Mouse (Mus musculus): Measurements from ENCODE around the gene Baiap2. TPM values are rescaled to one million over a fixed set of nuclear protein-coding genes. Genes with fewer than 3 reads are reported as not detected.

Gene Baiap2
- polyA plus RNA-seq (2015; fragmentation: Nextera tagmentation; extraction: Ambion mirVana): 4.2 and 4.3 TPM in 2 replicates

- H3K36me3 ChIP-seq (ENCODE audit: control insufficient read depth, insufficient read depth): no peaks in the 10 kb centered on the region
- peaks cover 30% of the 10 kb centered on the region for H3K4me1 ChIP-seq (replicated peaks; ENCODE audit: control insufficient read depth, insufficient read depth, low read length)
- peak within 1 kb of the TSS; percentile 99 for H3K4me2 ChIP-seq (replicated peaks; ENCODE audit: low read depth)
- peak within 1 kb of the TSS; percentile 70 for H3K27ac ChIP-seq (ENCODE audit: low read depth, low read length)
- no peaks in the 10 kb centered on the region for H3K9me3 ChIP-seq (ENCODE audit: control insufficient read depth)
- ATAC-seq: peak; percentile 96
- no peaks in the 10 kb centered on the region for H3K27me3 ChIP-seq (replicated peaks; ENCODE audit: control insufficient read depth, insufficient read depth, low read length)
- H3K4me3 ChIP-seq (ENCODE audit: low read depth, low read length): peak within 1 kb of the TSS; percentile 73
- WGBS: under 1% methylated on average over 73 of the region's 79 CpGs
- 0 out of 2 replicates have a peak, but pooled peaks have one; percentile 7 for TF ChIP-seq CTCF (IDR thresholded peaks at IDR 0.05; ENCODE audit: low read depth)
- peak within 1 kb of the TSS; percentile 76 for H3K9ac ChIP-seq (ENCODE audit: low read depth, low read length)
Observed at GRCm38 (mm10) chr11:119942727-119943427, at the start of gene Baiap2. Baiap2 (plus strand) TSS chr11:119942763.

DNA sequence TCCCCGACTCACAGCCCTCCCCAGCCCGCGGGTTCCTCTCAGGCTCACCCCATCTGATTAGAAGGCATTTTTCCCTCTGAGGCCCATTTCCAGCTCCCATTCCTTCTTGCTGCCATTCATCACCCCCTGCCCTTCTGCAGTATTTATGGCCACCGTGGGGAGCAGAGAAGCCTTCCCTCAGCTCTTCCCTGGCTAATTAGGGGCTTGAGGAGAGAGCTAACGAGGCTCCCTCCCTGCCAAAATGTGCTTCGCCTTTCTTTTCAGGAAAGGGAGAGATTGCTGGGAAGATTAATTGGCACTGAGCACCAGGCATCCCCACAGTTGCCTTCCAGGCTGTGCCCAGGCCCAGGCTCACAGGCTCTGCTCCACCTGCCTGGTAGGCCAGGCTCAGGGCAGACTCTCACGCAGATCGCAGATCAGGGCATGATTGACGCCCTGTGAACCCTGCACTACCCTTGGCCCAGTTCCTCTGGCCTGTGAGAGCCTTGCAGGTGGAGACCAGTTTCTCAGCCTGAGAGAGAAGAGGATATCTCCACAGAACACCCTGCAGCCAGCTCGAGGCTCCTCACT lies 48.8 kb upstream of the Baiap2 start:
- no peaks in the 10 kb centered on the region for H3K4me1 ChIP-seq (replicated peaks; ENCODE audit: control insufficient read depth, insufficient read depth, low read length)
- no peak for ATAC-seq
- no peak overlapping the region for H3K27ac ChIP-seq (ENCODE audit: low read depth, low read length)
- no peaks in the 10 kb centered on the region for H3K9me3 ChIP-seq (ENCODE audit: control insufficient read depth)
- H3K27me3 ChIP-seq (replicated peaks; ENCODE audit: control insufficient read depth, insufficient read depth, low read length): no peaks in the 10 kb centered on the region
- H3K36me3 ChIP-seq (ENCODE audit: control insufficient read depth, insufficient read depth): peaks cover 57% of the 10 kb centered on the region
- WGBS: 76% methylated on average over 10 of the region's 10 CpGs
- no peak overlapping the region for H3K4me2 ChIP-seq (replicated peaks; ENCODE audit: low read depth)
- no peak for TF ChIP-seq CTCF (IDR thresholded peaks at IDR 0.05; ENCODE audit: low read depth)
- no peak overlapping the region for H3K4me3 ChIP-seq (ENCODE audit: low read depth, low read length)
- no peak overlapping the region for H3K9ac ChIP-seq (ENCODE audit: low read depth, low read length)

DNA sequence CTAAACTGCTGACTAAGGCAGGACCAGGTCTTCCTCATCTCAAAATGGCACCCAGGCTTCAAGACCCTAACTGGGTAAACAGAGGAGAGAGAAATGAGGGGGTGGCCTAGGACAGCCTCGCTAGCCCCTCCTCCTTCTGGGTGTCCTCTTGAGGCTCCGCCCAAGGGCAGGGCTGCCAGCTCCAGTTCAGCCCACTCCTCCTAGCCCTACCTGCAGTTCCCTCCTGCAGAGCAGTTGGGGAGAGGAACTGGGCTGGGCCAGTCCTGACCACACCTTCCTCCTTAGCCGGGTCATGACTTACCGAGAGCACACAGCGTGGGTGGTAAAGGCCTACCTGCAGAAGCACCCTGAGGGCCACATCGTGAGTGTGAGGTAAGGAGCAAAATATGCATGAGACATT lies 47.9 kb upstream of the Baiap2 start:
- Histone ChIP-seq H3K4me3 (ENCODE audit: low read depth, low read length) (no peak overlapping the region), H3K9me3 (ENCODE audit: control insufficient read depth) (no peaks in the 10 kb centered on the region), H3K4me2 (replicated peaks; ENCODE audit: low read depth) (no peak overlapping the region), H3K9ac (ENCODE audit: low read depth, low read length) (no peak overlapping the region), H3K27ac (ENCODE audit: low read depth, low read length) (no peak overlapping the region), H3K4me1 (replicated peaks; ENCODE audit: control insufficient read depth, insufficient read depth, low read length) (no peaks in the 10 kb centered on the region), H3K36me3 (ENCODE audit: control insufficient read depth, insufficient read depth) (peaks cover 58% of the 10 kb centered on the region), H3K27me3 (replicated peaks; ENCODE audit: control insufficient read depth, insufficient read depth, low read length) (no peaks in the 10 kb centered on the region)
- 33% methylated on average over 6 of the region's 6 CpGs for WGBS
- no peak for TF ChIP-seq CTCF (IDR thresholded peaks at IDR 0.05; ENCODE audit: low read depth)
- ATAC-seq: peak; percentile 39; the same call in 1 of the 2 replicates

DNA sequence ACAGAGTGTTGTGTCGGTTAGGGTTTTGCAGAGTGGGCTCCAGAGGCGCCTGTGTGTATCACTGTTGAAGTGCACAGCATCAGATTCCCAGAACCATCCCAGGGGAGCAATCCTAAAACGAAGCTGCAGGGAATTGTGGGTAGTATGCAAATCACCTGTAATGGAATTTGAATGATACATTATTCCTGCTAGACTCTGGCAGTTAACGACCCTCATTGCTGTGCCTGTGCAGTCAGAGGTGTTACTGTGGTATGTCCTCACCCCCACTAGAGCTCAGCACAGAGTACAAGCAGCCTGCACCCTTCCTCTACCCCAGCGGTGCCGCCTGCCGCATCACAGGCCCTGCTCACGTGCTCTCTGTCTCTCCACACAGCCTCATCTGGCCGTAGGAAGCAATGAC lies 45.5 kb upstream of the Baiap2 start:
- 87% methylated on average over 9 of the region's 9 CpGs for WGBS

DNA sequence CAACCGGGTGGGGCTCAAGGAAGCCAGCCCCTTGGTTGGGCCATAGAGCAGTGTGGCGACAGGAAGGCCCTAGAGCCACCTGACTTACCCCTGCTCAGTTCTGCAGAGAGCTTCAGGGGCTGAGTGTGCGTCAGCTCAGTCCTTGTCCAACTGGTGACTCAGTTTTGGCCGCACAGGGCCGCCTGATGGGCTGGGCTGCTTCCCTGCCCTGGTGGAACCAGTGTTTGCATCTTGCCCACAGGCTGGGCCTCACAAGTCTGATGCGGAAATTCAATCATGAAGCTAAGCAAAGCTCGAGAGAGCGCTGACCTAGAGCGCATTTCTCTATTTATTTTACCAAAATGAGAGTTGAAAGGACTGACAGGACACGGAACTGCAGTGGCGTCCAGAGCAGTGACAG lies 43.6 kb upstream of the Baiap2 start:
- no peak for TF ChIP-seq CTCF (IDR thresholded peaks at IDR 0.05; ENCODE audit: low read depth)
- 85% methylated on average over 11 of the region's 11 CpGs for WGBS
- Histone ChIP-seq H3K9me3 (ENCODE audit: control insufficient read depth) (no peaks in the 10 kb centered on the region), H3K4me1 (replicated peaks; ENCODE audit: control insufficient read depth, insufficient read depth, low read length) (no peaks in the 10 kb centered on the region), H3K27me3 (replicated peaks; ENCODE audit: control insufficient read depth, insufficient read depth, low read length) (no peaks in the 10 kb centered on the region), H3K4me3 (ENCODE audit: low read depth, low read length) (no peak overlapping the region), H3K27ac (ENCODE audit: low read depth, low read length) (no peak overlapping the region; the same call in 1 of the 2 replicates), H3K9ac (ENCODE audit: low read depth, low read length) (no peak overlapping the region), H3K36me3 (ENCODE audit: control insufficient read depth, insufficient read depth) (peaks cover 45% of the 10 kb centered on the region), H3K4me2 (replicated peaks; ENCODE audit: low read depth) (no peak overlapping the region)
- ATAC-seq: no peak

More for the DNA sequence above, 45.5 kb upstream of the Baiap2 start:
- Histone ChIP-seq H3K4me3 (ENCODE audit: low read depth, low read length) (no peak overlapping the region), H3K27ac (ENCODE audit: low read depth, low read length) (no peak overlapping the region), H3K4me1 (replicated peaks; ENCODE audit: control insufficient read depth, insufficient read depth, low read length) (no peaks in the 10 kb centered on the region), H3K36me3 (ENCODE audit: control insufficient read depth, insufficient read depth) (peaks cover 48% of the 10 kb centered on the region), H3K27me3 (replicated peaks; ENCODE audit: control insufficient read depth, insufficient read depth, low read length) (no peaks in the 10 kb centered on the region), H3K9me3 (ENCODE audit: control insufficient read depth) (no peaks in the 10 kb centered on the region), H3K9ac (ENCODE audit: low read depth, low read length) (no peak overlapping the region), H3K4me2 (replicated peaks; ENCODE audit: low read depth) (no peak overlapping the region)
- ATAC-seq: no peak
- TF ChIP-seq CTCF (IDR thresholded peaks at IDR 0.05; ENCODE audit: low read depth): no peak

- no peak overlapping the region for H3K9ac ChIP-seq (ENCODE audit: low read depth, low read length)
- no peak for ATAC-seq
- 64% methylated on average over 4 of the region's 4 CpGs for WGBS
Observed at GRCm38 (mm10) chr11:119901174-119901573, 41.4 kb upstream of the Baiap2 start.

More at GRCm38 (mm10) chr11:119901174-119901573, 41.4 kb upstream of the Baiap2 start:
- H3K9me3 ChIP-seq (ENCODE audit: control insufficient read depth): no peaks in the 10 kb centered on the region
- H3K27me3 ChIP-seq (replicated peaks; ENCODE audit: control insufficient read depth, insufficient read depth, low read length): no peaks in the 10 kb centered on the region
- no peak overlapping the region for H3K4me3 ChIP-seq (ENCODE audit: low read depth, low read length)
- H3K4me2 ChIP-seq (replicated peaks; ENCODE audit: low read depth): no peak overlapping the region
- no peak overlapping the region for H3K27ac ChIP-seq (ENCODE audit: low read depth, low read length)
- 0 out of 2 replicates have a peak, but pooled peaks have one; percentile 8 for TF ChIP-seq CTCF (IDR thresholded peaks at IDR 0.05; ENCODE audit: low read depth)
- no peaks in the 10 kb centered on the region for H3K4me1 ChIP-seq (replicated peaks; ENCODE audit: control insufficient read depth, insufficient read depth, low read length)
- H3K36me3 ChIP-seq (ENCODE audit: control insufficient read depth, insufficient read depth): peaks cover 28% of the 10 kb centered on the region
